Mouse (Mus musculus) bone marrow, adult 2 months (tissue): Measurements from ENCODE around the gene Coro1c. TPM values are rescaled to one million over a fixed set of nuclear protein-coding genes. Genes with fewer than 3 reads are reported as not detected.

Experiments
- H3K27ac ChIP-seq: fragments of 200-500 bp; 2 replicates; pipeline ENCODE4 v1.5.1; 2012; ENCODE audit warnings: low read depth, mild to moderate bottlenecking, control low read depth, inconsistent platforms, low read length; ENCODE audit not compliant: control insufficient read depth, poor library complexity, insufficient read depth
- H3K4me1 ChIP-seq: fragments of 200-500 bp; 2 replicates; pipeline ENCODE4 v1.6.1; 2011; ENCODE audit warnings: low read length; ENCODE audit not compliant: control insufficient read depth, insufficient read depth
- H3K4me3 ChIP-seq: fragments of 200-500 bp; replicated peaks from 2 replicates; pipeline ENCODE3; 2011; ENCODE audit warnings: mild to moderate bottlenecking, low read depth, low read length, control low read depth; ENCODE audit not compliant: control insufficient read depth
- CTCF ChIP-seq: fragments of 200-500 bp; IDR thresholded peaks from 2 replicates; pipeline ENCODE4 v1.5.1; 2011; ENCODE audit warnings: low read length, control low read depth; ENCODE audit not compliant: control insufficient read depth, insufficient read depth
- POLR2A ChIP-seq: fragments of 200-500 bp; IDR thresholded peaks from 2 replicates; pipeline ENCODE4 v1.6.1; 2011; ENCODE audit warnings: low read depth, mild to moderate bottlenecking, control low read depth, low read length, borderline replicate concordance; ENCODE audit not compliant: control insufficient read depth
- WGBS: fragments of 180-500 bp; shearing (Covaris S2); methylation state at CpG from one replicate; pipeline ENCODE4 v1.1.7; 2018; 5-methylcytosine and 5-hydroxymethylcytosine counted together
- polyA plus RNA-seq: library from polyadenylated mRNA; stranded (reverse); fragments of >200 nt; gene quantifications from 2 replicates; pipeline ENCODE4 v1.2.4, GENCODE M21; 2011; ENCODE audit warnings: low replicate concordance; ENCODE audit not compliant: missing spikeins, insufficient read depth, insufficient read length

Gene Coro1c
- polyA plus RNA-seq, 1 experiment, result 52.7 TPM

DNA sequence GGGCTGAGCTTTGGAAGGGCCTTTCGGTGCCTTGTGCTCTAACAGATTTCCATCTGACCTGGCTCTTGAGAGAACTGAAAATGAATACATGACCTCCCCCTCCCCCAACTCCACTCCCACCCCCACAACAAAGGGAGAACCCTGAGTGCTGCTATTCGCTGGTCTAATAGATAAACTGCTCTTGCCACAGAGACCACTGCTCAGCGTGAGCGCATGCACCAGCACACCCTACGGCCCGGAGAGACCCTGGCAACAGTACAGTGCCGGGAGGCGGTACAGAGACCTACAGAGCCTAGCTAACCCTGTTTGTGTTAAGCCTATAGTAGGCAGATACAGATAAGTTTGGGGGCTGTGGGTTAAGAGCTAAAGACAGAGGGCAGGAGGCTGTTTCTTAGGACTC, 22.9 kb downstream of the Coro1c start:
- Histone ChIP-seq H3K27ac (no peak overlapping the region), H3K4me3 (no peak overlapping the region), H3K4me1 (no peaks in the 10 kb centered on the region)
- TF ChIP-seq POLR2A (no peak), CTCF (no peak)
- 81% methylated on average over 8 of the region's 8 CpGs for WGBS

- WGBS, result 91% methylated on average over 7 of the region's 7 CpGs
- no peak overlapping the region for H3K4me3 ChIP-seq
- H3K4me1 ChIP-seq, result no peaks in the 10 kb centered on the region
- no peak overlapping the region for H3K27ac ChIP-seq
- TF ChIP-seq CTCF (no peak), POLR2A (no peak)
These were observed 23.8 kb downstream of the Coro1c start for GRCm38 (mm10) chr5:113884750-113885149.

DNA sequence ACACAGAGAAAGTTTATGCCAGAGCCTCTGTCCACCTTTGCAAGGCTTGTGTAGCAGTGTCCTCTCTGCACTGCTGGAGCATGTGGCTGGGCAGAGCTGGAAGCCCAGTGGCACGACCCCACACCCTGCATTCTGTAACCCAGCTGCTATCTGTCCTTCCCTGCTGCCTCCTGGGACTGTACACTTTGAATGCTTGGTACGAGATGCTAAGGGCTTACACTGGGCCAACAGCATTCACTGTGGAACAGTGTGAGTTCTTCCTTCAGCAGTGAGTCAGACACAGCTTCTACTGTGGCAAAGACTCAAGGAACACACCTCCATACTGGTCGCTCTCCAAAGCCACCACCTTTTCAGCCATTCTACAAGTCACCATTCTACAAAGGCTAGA, 25.2 kb downstream of the Coro1c start:
- TF ChIP-seq POLR2A, result no peak
- no peak for TF ChIP-seq CTCF
- Histone ChIP-seq H3K27ac (no peak overlapping the region), H3K4me3 (no peak overlapping the region), H3K4me1 (no peaks in the 10 kb centered on the region)
- WGBS, result 48% methylated on average over 3 of the region's 3 CpGs

DNA sequence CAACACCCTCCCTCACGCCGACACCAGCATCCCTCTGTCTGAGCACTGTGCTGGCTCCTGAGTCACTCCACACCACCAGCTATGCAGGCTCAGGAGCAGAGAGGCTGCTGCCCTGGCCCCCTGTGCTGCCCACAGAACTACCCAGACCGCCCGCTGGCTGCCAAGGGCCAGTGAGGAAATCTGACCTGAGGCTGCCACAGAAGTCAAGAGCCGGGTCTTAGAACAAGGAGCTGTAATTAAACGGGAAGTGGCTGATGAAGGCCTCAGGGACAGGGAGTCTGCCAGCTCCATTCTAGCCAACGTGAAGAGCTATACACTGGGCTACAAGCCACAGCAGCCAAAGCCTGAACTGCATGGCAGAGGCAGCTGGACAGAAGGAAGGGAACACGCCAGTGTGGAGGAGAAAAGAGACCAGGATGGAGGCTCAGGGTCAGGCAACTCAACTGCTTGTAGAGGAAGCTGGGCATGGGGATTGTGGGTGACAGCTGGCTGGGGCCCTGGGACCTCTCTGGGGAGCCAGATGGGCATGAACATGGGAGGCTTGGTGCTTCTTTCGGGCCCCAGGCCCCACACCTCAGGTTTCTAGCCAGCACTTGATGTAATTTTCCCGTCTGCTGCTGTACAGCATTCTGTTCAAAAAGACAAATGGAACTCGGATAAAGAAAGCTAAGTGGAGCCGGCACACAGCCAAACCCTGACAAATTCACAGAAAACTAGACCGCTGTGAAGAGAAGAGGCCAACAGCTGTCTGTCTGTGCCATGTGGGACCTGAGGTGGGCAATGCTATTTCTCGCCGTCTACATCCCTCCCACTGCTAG, 25.8 kb downstream of the Coro1c start:
- no peaks in the 10 kb centered on the region for H3K4me1 ChIP-seq
- 66% methylated on average over 15 of the region's 15 CpGs for WGBS
- TF ChIP-seq POLR2A (no peak), CTCF (no peak)
- no peak overlapping the region for H3K4me3 ChIP-seq
- peak overlapping the region; percentile 6; the same call in 1 of the 2 replicates for H3K27ac ChIP-seq

- no peaks in the 10 kb centered on the region for H3K4me1 ChIP-seq
- H3K27ac ChIP-seq, result no peak overlapping the region
- no peak overlapping the region for H3K4me3 ChIP-seq
- TF ChIP-seq CTCF (no peak), POLR2A (no peak)
- WGBS, result 94% methylated on average over 14 of the region's 14 CpGs
These were observed 27.4 kb downstream of the Coro1c start for GRCm38 (mm10) chr5:113881136-113881535.

GRCm38 (mm10) chr5:113878943-113879617, 29.5 kb downstream of the Coro1c start:
- no peak overlapping the region for H3K4me3 ChIP-seq
- 87% methylated on average over 17 of the region's 17 CpGs for WGBS
- H3K27ac ChIP-seq, result no peak overlapping the region
- H3K4me1 ChIP-seq, result no peaks in the 10 kb centered on the region
- TF ChIP-seq CTCF (no peak), POLR2A (no peak)

GRCm38 (mm10) chr5:113877565-113877964, 31.0 kb downstream of the Coro1c start:
- TF ChIP-seq POLR2A (no peak), CTCF (no peak)
- WGBS, result 87% methylated on average over 3 of the region's 3 CpGs
- H3K4me3 ChIP-seq, result no peak overlapping the region
- peaks cover 1% of the 10 kb centered on the region; the same call in 1 of the 2 replicates for H3K4me1 ChIP-seq
- no peak overlapping the region for H3K27ac ChIP-seq

DNA sequence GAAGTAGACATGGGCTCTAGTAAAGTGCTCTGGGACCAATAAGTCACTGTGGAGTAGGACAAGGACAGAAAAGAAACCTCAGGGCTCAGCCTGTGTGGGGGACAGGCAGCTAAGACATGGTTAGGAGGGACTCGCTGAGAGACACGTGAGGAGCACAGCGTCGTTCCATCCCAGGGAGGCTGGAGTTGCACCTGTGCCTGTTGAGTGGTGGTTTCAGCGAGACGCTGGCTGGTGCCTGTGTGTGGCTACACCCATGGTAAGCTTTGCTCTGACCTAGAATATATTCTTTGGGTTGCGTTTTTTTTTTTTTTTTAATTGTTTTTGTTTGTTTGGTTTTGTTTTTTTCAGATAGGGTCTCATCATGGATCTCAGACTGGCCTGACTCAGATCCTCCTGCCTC, 32.4 kb downstream of the Coro1c start:
- H3K4me3 ChIP-seq, result no peak overlapping the region
- TF ChIP-seq CTCF, result no peak
- no peak for TF ChIP-seq POLR2A
- no peak overlapping the region for H3K27ac ChIP-seq
- 92% methylated on average over 7 of the region's 7 CpGs for WGBS
- peaks cover 7% of the 10 kb centered on the region for H3K4me1 ChIP-seq
